Mouse (Mus musculus) limb, embryonic 11.5 days (tissue): ENCODE data around the gene Gucy2c. TPM values are rescaled to one million over a fixed set of nuclear protein-coding genes. Genes with fewer than 3 reads are reported as not detected.

Experiments
- ATAC-seq: fragments of 200-750 bp; cut with Nextera tagmentation; 2 replicates; pipeline ENCODE4 v1.8.0; 2017; ENCODE audit warnings: low read depth; ENCODE audit not compliant: insufficient number of reproducible peaks, low FRiP score, low TSS enrichment
- DNase-seq: peaks from one replicate; pipeline ENCODE4 v3.0.0-alpha.2; 2015; ENCODE audit warnings: low spot score
- H3K27ac ChIP-seq: fragments of 300-500 bp; sonication (generic); replicated peaks from 2 replicates; pipeline ENCODE4 v1.5.1; 2014; ENCODE audit warnings: low read depth, mild to moderate bottlenecking, low read length
- H3K27me3 ChIP-seq: fragments of 300-500 bp; sonication (generic); 2 replicates; pipeline ENCODE4 v1.6.1; 2014; ENCODE audit warnings: mild to moderate bottlenecking, low read length, mixed read lengths; ENCODE audit not compliant: control insufficient read depth, insufficient read depth
- H3K36me3 ChIP-seq: fragments of 300-500 bp; sonication (generic); 2 replicates; pipeline ENCODE4 v1.6.1; 2014; ENCODE audit warnings: mild to moderate bottlenecking, low read length, moderate library complexity, mixed read lengths; ENCODE audit not compliant: control insufficient read depth, insufficient read depth
- H3K4me1 ChIP-seq: fragments of 300-500 bp; sonication (generic); 2 replicates; pipeline ENCODE4 v1.6.1; 2014; ENCODE audit warnings: low read length, mixed read lengths; ENCODE audit not compliant: control insufficient read depth, insufficient read depth
- H3K4me2 ChIP-seq: fragments of 300-500 bp; sonication (generic); 2 replicates; pipeline ENCODE4 v1.6.1; 2014; ENCODE audit warnings: low read depth, mild to moderate bottlenecking, moderate library complexity; ENCODE audit not compliant: severe bottlenecking
- H3K4me3 ChIP-seq: fragments of 300-500 bp; sonication (generic); 2 replicates; pipeline ENCODE4 v1.5.1; 2014; ENCODE audit warnings: low read depth, low read length
- H3K9ac ChIP-seq: fragments of 300-500 bp; sonication (generic); 2 replicates; pipeline ENCODE4 v1.6.1; 2014; ENCODE audit warnings: mild to moderate bottlenecking, low read length
- H3K9me3 ChIP-seq: fragments of 300-500 bp; sonication (generic); 2 replicates; pipeline ENCODE4 v1.6.1; 2016; ENCODE audit warnings: low read length; ENCODE audit not compliant: control insufficient read depth
- WGBS: fragments of 180-500 bp; shearing (Covaris S2); extraction: QIAGEN DNeasy Blood & Tissue Kit; methylation state at CpG from one replicate; pipeline ENCODE4 v1.1.7; 2014; 5-methylcytosine and 5-hydroxymethylcytosine counted together
- polyA plus RNA-seq: library from polyadenylated mRNA; unstranded; fragments of >200 nt; fragmentation: Nextera tagmentation; extraction: Ambion mirVana; gene quantifications from 2 replicates; pipeline ENCODE4 v1.2.1, GENCODE M21; 2014

Gucy2c gene
- polyA plus RNA-seq = 0.14 and 0.35 TPM in 2 replicates

DNA sequence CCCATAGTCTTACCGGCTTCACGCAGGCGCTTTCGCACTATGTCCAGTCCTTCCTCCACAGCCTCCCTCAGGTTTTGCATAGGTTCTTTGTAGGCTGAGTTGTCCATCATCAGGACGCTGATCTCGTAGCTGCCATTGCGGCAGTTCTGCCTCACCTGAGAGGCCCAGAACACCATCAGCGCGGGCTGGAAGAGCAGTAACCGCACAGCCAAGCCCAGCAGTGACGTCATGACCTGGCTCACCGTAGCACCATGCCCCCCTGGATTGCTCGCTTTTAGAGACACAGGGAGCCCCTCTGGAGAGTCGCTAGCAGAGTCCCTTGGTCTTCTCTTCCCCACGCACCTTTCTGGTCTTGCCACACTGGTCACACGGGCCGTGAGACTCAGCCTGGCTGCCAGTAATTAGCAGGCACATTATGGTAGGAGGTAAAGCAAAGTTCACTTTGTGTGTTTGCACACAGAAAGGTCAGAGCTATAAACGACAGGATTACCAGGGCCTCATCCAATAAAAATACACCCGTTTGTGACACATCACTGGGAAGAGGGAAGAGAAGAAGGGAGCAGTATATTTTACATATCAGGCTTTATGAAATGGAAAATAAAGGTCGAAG lies at the start of gene Gucy2c:
Gucy2c (minus strand) TSS at position 389 of the 610 bp plus-strand sequence.
- no peak within 1 kb of the TSS for H3K4me3 ChIP-seq
- no peaks in the 10 kb centered on the region for H3K27me3 ChIP-seq
- H3K9ac ChIP-seq = no peak within 1 kb of the TSS
- no peaks in the 10 kb centered on the region for H3K4me1 ChIP-seq
- DNase-seq = no peak
- H3K4me2 ChIP-seq = no peak within 1 kb of the TSS
- no peaks in the 10 kb centered on the region for H3K36me3 ChIP-seq
- no peaks in the 10 kb centered on the region for H3K9me3 ChIP-seq
- no peak for ATAC-seq
- WGBS = 73% methylated on average over 20 of the region's 20 CpGs
- no peak within 1 kb of the TSS for H3K27ac ChIP-seq

DNA sequence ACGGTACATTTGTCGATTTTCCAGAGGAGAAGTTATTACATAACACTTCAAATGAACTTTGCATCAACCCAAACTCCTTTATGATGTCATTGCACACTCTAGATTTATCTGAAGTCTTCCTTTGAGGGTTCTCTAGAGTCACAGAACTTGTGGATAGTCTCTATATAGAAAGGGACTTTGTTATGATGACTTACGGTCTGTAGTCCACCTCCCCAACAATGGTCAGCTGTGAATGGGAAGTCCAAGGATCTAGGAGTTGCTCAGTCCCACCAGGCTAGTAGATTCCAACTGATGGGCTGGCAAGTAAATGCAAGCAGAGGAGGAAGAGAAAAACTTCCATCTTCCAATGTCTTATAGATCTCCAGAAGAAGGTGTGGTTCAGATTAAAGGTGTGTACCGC lies 47.1 kb upstream of the Gucy2c start:
- H3K27me3 ChIP-seq = no peaks in the 10 kb centered on the region
- no peak overlapping the region for H3K27ac ChIP-seq
- peak overlapping the region; percentile 40 for H3K4me2 ChIP-seq
- WGBS = 32% methylated on average over 4 of the region's 4 CpGs
- ATAC-seq = no peak; the same call in 1 of the 2 replicates
- peaks cover 6% of the 10 kb centered on the region; the same call in 1 of the 2 replicates for H3K36me3 ChIP-seq
- H3K4me3 ChIP-seq = peak overlapping the region; percentile 94
- H3K4me1 ChIP-seq = no peaks in the 10 kb centered on the region
- no peak for DNase-seq
- H3K9ac ChIP-seq = peak overlapping the region; percentile 60
- H3K9me3 ChIP-seq = no peaks in the 10 kb centered on the region

DNA sequence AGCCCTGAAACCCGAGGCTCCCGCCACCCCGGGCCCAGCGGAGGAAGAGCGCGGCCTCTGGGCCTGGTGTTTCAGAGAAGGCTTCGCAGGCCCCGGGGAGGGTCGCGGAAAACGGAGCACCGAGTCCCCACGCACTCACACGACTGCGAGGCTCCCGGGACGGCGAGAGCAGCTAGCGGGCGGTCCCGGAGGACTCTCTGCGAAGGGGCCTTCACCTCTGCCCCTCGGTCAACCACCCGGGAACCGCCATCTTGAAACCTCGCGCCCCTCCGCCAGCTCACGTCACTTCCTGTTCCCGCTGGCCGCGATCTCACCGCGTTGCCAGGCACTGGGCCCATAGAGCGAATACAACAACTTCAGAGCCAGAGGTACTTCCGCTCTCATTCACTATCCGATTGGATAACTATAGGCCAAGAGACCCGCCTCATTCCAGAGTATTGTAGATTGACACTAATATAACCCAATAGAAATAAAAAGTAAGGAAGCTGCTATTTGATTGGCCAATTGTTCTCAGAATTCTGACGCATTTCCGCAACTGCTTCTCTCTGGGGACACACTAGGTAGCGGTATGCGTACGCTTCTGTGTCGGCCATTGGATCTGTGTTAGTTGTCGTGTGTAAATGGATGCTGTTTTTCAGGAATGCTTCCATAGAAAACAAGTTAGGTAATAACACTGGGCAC lies 46.5 kb upstream of the Gucy2c start, which contains the start of gene Wbp11:
Wbp11 (minus strand) TSS at position 353 of the 681 bp plus-strand sequence.
- WGBS = under 1% methylated on average over 44 of the region's 45 CpGs
- Histone ChIP-seq H3K27me3 (no peaks in the 10 kb centered on the region), H3K4me1 (no peaks in the 10 kb centered on the region), H3K9ac (peak within 1 kb of the TSS; percentile 95), H3K4me3 (peak within 1 kb of the TSS; percentile 94), H3K4me2 (peak within 1 kb of the TSS; percentile 83), H3K9me3 (no peaks in the 10 kb centered on the region), H3K36me3 (peaks cover 7% of the 10 kb centered on the region; the same call in 1 of the 2 replicates), H3K27ac (peak within 1 kb of the TSS; percentile 57)
- peak; percentile 96 for DNase-seq
- peak; percentile 100 for ATAC-seq

DNA sequence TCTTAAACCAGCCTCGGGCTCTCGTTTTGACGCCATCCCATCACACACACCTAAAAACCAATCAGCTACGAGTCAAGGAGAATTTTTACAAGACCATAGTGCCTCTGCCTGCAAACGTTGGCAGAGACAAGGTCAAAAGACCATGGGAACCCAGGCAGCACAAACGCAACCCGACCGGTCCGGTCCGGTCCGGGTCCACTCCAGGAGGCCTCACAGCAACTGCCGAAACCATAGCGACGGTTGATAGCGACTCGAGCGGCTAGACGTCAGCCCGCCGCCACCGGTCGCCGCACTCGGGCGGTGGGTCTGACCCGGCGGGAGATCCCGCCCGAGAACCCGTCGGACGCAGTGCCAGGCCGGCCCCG lies 45.9 kb upstream of the Gucy2c start, which contains the start of gene BC049715:
BC049715 (plus strand) TSS at position 111 of the 365 bp plus-strand sequence.
- no peaks in the 10 kb centered on the region for H3K9me3 ChIP-seq
- peak within 1 kb of the TSS; percentile 83 for H3K4me2 ChIP-seq
- no peaks in the 10 kb centered on the region for H3K4me1 ChIP-seq
- DNase-seq (peak; percentile 44), ATAC-seq (peak; percentile 3; the same call in 1 of the 2 replicates)
- H3K9ac ChIP-seq = peak within 1 kb of the TSS; percentile 95
- H3K36me3 ChIP-seq = peaks cover 12% of the 10 kb centered on the region; the same call in 1 of the 2 replicates
- H3K27me3 ChIP-seq = no peaks in the 10 kb centered on the region
- peak within 1 kb of the TSS; percentile 94 for H3K4me3 ChIP-seq
- under 1% methylated on average over 34 of the region's 34 CpGs for WGBS
- peak within 1 kb of the TSS; percentile 57 for H3K27ac ChIP-seq

DNA sequence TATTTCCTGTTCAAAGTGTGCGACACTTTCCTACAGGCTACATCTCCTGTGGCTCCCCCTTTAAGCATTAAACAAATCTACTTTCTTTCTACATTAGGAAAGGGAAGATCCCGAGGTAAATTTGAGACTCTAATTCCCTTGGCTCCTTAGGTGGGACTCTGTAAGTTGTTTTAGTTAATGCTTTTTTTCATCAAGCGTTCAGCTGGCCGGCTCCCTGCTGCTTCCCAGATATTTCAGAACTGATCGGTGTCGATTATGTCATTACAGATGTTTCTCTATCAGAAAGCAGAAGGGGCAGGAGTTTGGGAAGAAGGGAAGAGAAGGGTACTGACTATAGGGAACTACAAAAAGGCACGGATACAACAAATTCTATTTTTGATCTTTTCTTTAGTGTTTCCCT lies 45.6 kb upstream of the Gucy2c start:
- ATAC-seq (no peak), DNase-seq (no peak)
- Histone ChIP-seq H3K36me3 (peaks cover 14% of the 10 kb centered on the region; the same call in 1 of the 2 replicates), H3K9me3 (no peaks in the 10 kb centered on the region), H3K9ac (peak overlapping the region; percentile 95), H3K27me3 (no peaks in the 10 kb centered on the region), H3K4me3 (peak overlapping the region; percentile 94), H3K27ac (no peak overlapping the region), H3K4me1 (no peaks in the 10 kb centered on the region), H3K4me2 (peak overlapping the region; percentile 83)
- 19% methylated on average over 7 of the region's 7 CpGs for WGBS

DNA sequence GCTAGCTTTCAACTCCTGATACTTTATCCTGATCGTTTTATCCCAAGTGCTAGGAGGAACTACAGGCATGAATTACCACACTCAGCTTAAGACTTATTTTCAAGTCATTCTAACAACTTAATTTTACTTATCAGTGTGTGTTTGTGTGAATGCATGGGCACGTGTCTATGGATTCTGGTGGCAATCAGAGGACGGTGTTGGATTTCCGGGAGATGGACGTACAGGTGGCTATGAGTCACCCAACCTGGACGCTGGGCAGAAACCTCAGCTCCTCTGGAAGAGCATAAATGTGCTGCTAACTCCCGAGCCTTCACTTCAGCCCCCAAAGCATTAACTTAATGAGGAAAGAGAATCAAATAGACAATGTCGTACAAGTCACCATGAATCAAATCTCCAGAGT lies 43.4 kb upstream of the Gucy2c start:
- H3K4me2 ChIP-seq = no peak overlapping the region
- H3K27me3 ChIP-seq = no peaks in the 10 kb centered on the region
- H3K4me3 ChIP-seq = no peak overlapping the region
- no peak overlapping the region for H3K27ac ChIP-seq
- WGBS = 90% methylated on average over 8 of the region's 8 CpGs
- peaks cover 35% of the 10 kb centered on the region for H3K36me3 ChIP-seq
- ATAC-seq (no peak), DNase-seq (no peak)
- no peaks in the 10 kb centered on the region for H3K9me3 ChIP-seq
- H3K4me1 ChIP-seq = no peaks in the 10 kb centered on the region
- H3K9ac ChIP-seq = no peak overlapping the region

DNA sequence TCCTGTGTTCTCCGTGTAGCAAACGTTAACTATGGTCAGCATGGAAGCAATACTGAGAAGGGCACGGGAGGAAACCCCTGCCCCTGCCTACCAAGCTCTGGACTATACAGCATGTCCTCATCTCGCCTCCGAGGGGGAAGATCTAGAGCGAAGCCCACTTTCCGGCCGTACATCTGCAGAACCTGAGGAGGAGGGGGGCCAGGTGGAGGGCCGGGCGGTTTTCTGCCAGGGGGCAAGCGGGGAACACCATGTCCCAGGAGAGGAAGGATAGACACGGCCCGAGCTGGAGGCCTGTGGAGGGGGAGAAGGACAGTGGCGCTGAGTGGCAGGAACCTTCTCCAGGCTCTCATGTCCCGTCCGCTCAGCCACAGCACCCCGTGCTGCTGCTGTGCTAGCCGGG lies 39.5 kb upstream of the Gucy2c start:
- Histone ChIP-seq H3K27ac (no peak overlapping the region), H3K4me3 (no peak overlapping the region), H3K9ac (no peak overlapping the region), H3K4me1 (no peaks in the 10 kb centered on the region), H3K27me3 (no peaks in the 10 kb centered on the region), H3K9me3 (no peaks in the 10 kb centered on the region), H3K4me2 (no peak overlapping the region), H3K36me3 (peaks cover 54% of the 10 kb centered on the region)
- WGBS = 92% methylated on average over 18 of the region's 18 CpGs
- ATAC-seq = no peak
- no peak for DNase-seq

DNA sequence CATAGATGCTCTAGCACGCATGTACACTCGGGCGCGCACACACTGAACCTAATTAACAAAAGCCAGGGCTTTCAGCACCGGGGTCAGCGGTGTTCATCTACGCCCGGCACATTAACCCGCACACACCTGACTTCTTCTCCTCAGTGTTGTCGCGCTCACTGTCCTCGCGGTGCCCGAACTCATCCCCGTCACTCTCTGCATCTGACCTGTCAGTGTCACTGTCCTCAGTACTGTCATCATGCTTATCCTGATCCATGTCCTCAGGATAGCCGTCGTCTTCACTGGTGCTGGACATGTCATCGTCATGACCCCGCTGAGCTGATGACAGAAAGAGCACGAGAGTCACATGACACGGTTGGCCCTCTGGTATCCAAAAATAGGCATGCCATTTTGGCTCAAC lies 38.8 kb upstream of the Gucy2c start:
- Histone ChIP-seq H3K9me3 (no peaks in the 10 kb centered on the region), H3K36me3 (peaks cover 59% of the 10 kb centered on the region), H3K9ac (no peak overlapping the region), H3K27ac (no peak overlapping the region), H3K27me3 (no peaks in the 10 kb centered on the region), H3K4me2 (no peak overlapping the region), H3K4me3 (no peak overlapping the region), H3K4me1 (no peaks in the 10 kb centered on the region)
- DNase-seq (no peak), ATAC-seq (no peak)
- WGBS = 95% methylated on average over 21 of the region's 21 CpGs
